ENCODE assay signal across 9 mouse cellular contexts in the genomic region with DNA sequence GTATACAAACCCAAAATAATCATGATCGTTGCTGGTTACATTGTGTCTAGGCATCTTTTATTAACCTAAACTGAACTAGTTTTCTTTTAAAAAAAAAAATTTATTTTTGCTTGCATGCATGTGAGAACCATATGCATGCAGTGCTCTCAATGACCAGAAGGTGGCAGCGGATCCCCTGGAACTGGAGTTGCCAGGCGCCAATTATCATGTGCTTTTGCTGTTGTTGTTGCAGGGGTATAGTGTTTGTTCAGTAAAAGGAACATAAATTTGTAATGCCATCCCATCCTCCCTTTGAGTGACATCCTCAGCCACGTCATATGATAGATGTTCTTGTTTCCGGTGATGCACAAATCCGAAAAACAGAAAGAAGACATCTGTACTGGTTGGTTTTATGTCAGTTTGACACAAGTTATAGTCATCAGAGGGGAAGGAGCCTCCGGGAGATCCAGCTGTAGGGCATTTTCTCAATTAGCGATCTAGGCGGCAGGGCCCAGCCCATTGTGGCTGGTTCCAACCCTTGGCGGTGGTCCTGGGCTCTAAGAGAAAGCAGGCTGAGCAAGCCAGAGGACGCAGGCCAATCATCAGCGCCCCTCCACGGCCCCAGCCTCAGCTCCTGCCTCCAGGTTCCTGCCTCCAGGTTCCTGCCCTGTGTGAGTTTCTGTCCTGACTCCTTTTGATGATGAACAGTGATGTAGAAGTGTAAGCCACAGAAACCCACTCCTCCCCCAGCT. TPM values are rescaled to one million over a fixed set of nuclear protein-coding genes. Genes with fewer than 3 reads are reported as not detected.
DNase-seq lines count a peak whose midpoint lies in the region; ATAC-seq and TF ChIP-seq lines count a peak whose summit lies in the region.
"Had no signal": no experiment of that assay in that cellular context is flagged by ENCODE, and none has a peak within 500 bp of the region (broad histone marks: within the 10 kb centered on the region; RNA-seq: fewer than 3 reads in every experiment).

No protein-coding gene starts in this region.

- no peak overlapping the region for H3K4me3 ChIP-seq in liver, embryonic 12.5 days
- no peak overlapping the region for H3K4me3 ChIP-seq in forebrain, postnatal 0 days (ENCODE audit: low read depth, low read length)
- H3K4me3 ChIP-seq in liver, embryonic 11.5 days (ENCODE audit: low read depth, low read length) = no peak overlapping the region
- H3K4me3 ChIP-seq: neural tube, embryonic 12.5 days had no signal

- no peak overlapping the region for H3K9ac ChIP-seq in liver, embryonic 12.5 days
- no peak overlapping the region for H3K9ac ChIP-seq in forebrain, postnatal 0 days
- H3K9ac ChIP-seq in liver, embryonic 11.5 days (ENCODE audit: low read depth, low read length) = no peak overlapping the region
- H3K9ac ChIP-seq: neural tube, embryonic 12.5 days had no signal

- H3K27ac ChIP-seq in liver, embryonic 12.5 days = no peak overlapping the region
- no peak overlapping the region for H3K27ac ChIP-seq in forebrain, postnatal 0 days (ENCODE audit: low read depth, low read length)
- no peak overlapping the region for H3K27ac ChIP-seq in liver, embryonic 11.5 days (ENCODE audit: low read depth, low read length)
- H3K27ac ChIP-seq: neural tube, embryonic 12.5 days had no signal

- no peak for ATAC-seq in liver, embryonic 12.5 days
- peak; percentile 50 for ATAC-seq in forebrain, postnatal 0 days
- ATAC-seq in inflammation-experienced regulatory T-cells, adult 6 months = peak; percentile 70
- ATAC-seq in liver, embryonic 11.5 days (replicated peaks; ENCODE audit: low FRiP score) = no peak

- DNase-seq in liver = peak; percentile 74
- peak; percentile 59 for DNase-seq in c-Kit-positive CD71-negative TER-119-negative erythroid progenitor cells, embryonic 14.5 days (ENCODE audit: low read depth)
- peak; percentile 92 for DNase-seq in forebrain, postnatal 0 days
- DNase-seq in liver, embryonic 11.5 days (ENCODE audit: low spot score) = peak; percentile 59
- DNase-seq in ovary, postnatal 36 days (ENCODE audit: low spot score) = peak; percentile 71
- peak; percentile 84 for DNase-seq in thymus, postnatal 25 days

- H3K27me3 ChIP-seq in liver, embryonic 12.5 days (replicated peaks) = peaks cover 32% of the 10 kb centered on the region
- peaks cover 19% of the 10 kb centered on the region; the same call in 1 of the 2 replicates for H3K27me3 ChIP-seq in forebrain, postnatal 0 days (ENCODE audit: insufficient read depth, low read length)
- H3K27me3 ChIP-seq in liver, embryonic 11.5 days (replicated peaks; ENCODE audit: control insufficient read depth, insufficient read depth, low read length) = peaks cover 3% of the 10 kb centered on the region; the same call in 1 of the 2 replicates

- H3K4me2 ChIP-seq in liver, embryonic 12.5 days = no peak overlapping the region
- no peak overlapping the region for H3K4me2 ChIP-seq in forebrain, postnatal 0 days (ENCODE audit: low read depth)
- no peak overlapping the region for H3K4me2 ChIP-seq in liver, embryonic 11.5 days
- H3K4me2 ChIP-seq: neural tube, embryonic 12.5 days had no signal

- TF ChIP-seq CTCF in forebrain, postnatal 0 days (IDR thresholded peaks at IDR 0.05; ENCODE audit: low read depth) = peak; percentile 98

- H3K36me3 ChIP-seq in liver, embryonic 12.5 days = no peaks in the 10 kb centered on the region
- no peaks in the 10 kb centered on the region for H3K36me3 ChIP-seq in forebrain, postnatal 0 days (ENCODE audit: insufficient read depth)
- H3K36me3 ChIP-seq in liver, embryonic 11.5 days (ENCODE audit: control insufficient read depth, insufficient read depth, low read length) = no peaks in the 10 kb centered on the region
- H3K36me3 ChIP-seq: neural tube, embryonic 12.5 days had no signal

- H3K9me3 ChIP-seq in liver, embryonic 12.5 days (replicated peaks) = no peaks in the 10 kb centered on the region
- H3K9me3 ChIP-seq in forebrain, postnatal 0 days (ENCODE audit: low read length) = no peaks in the 10 kb centered on the region
- no peaks in the 10 kb centered on the region for H3K9me3 ChIP-seq in liver, embryonic 11.5 days (ENCODE audit: control insufficient read depth, low read length)
- H3K9me3 ChIP-seq: neural tube, embryonic 12.5 days had no signal

- H3K4me1 ChIP-seq in liver, embryonic 12.5 days = peaks cover 15% of the 10 kb centered on the region
- H3K4me1 ChIP-seq in forebrain, postnatal 0 days (ENCODE audit: insufficient read depth) = peaks cover 9% of the 10 kb centered on the region; the same call in 1 of the 2 replicates
- H3K4me1 ChIP-seq in liver, embryonic 11.5 days (replicated peaks; ENCODE audit: control insufficient read depth, insufficient read depth, low read length) = 0 out of 2 replicates have a peak, but pooled peaks cover 5% of the 10 kb centered on the region
- H3K4me1 ChIP-seq: neural tube, embryonic 12.5 days had no signal

- 53% methylated on average over 13 of the region's 13 CpGs for WGBS in liver, embryonic 12.5 days (ENCODE audit: insufficient replicate concordance)
- WGBS in forebrain, postnatal 0 days = 31% methylated on average over 13 of the region's 13 CpGs
- WGBS in liver, embryonic 11.5 days = 49% methylated on average over 13 of the region's 13 CpGs

RNA-seq across cellular contexts. Expression of a gene that starts 5.5 kb away (rescaled TPM):
- polyA plus RNA-seq in liver, embryonic 12.5 days (2016; fragmentation: Nextera tagmentation; extraction: Ambion mirVana) = 2.5 and 2.6 TPM in 2 replicates
- 6.3 and 8.1 TPM in 2 replicates for total RNA-seq in forebrain, postnatal 0 days (2014; rRNA removed)
- polyA plus RNA-seq in forebrain, postnatal 0 days (2015; fragmentation: Nextera tagmentation; extraction: Ambion mirVana) = 5.0 and 6.3 TPM in 2 replicates
- polyA plus RNA-seq in inflammation-experienced regulatory T-cells, adult 6 months (2017; shearing (Covaris generic)) = 10 to 100 TPM; 16.2 to 33.9 (median 32.4) TPM
- polyA plus RNA-seq in liver, embryonic 11.5 days (2014; fragmentation: Nextera tagmentation; extraction: Ambion mirVana) = 3.6 TPM in 2 replicates

Comparison
In these comparisons a context has a peak if more than half of its experiments do, and no peak if none do; other contexts are left out.
1. ATAC-seq: peak in forebrain, postnatal 0 days (single experiment) and inflammation-experienced regulatory T-cells, adult 6 months (single experiment); none in liver, embryonic 12.5 days (single experiment) and liver, embryonic 11.5 days (single experiment).
2. Peak in every context shown above with its lines, with median percentiles within 50 percentile points of each other: DNase-seq.